Mouse (Mus musculus) G1E (cell line): ENCODE data around the gene Klhl41. TPM values are rescaled to one million over a fixed set of nuclear protein-coding genes. Genes with fewer than 3 reads are reported as not detected.
A peak's percentile ranks its signal among the peaks of the same experiment; 100 is the strongest.

Experiments
- ATAC-seq: 2 replicates; pipeline ENCODE4 v1.8.0; 2016; ENCODE audit warnings: mild to moderate bottlenecking; ENCODE audit not compliant: insufficient number of reproducible peaks, poor library complexity, low FRiP score, severe bottlenecking; ENCODE audit errors: extremely low read depth
- DNase-seq: peaks from one replicate; pipeline ENCODE4 v3.0.0; 2012; ENCODE audit warnings: low spot score
- H3K27me3 ChIP-seq: 2 replicates; pipeline ENCODE4 v1.6.1; 2012; ENCODE audit warnings: mild to moderate bottlenecking, low read length, inconsistent platforms; ENCODE audit not compliant: insufficient read depth
- H3K36me3 ChIP-seq: replicated peaks from 2 replicates; pipeline ENCODE3; 2012; ENCODE audit warnings: mild to moderate bottlenecking, inconsistent platforms
- H3K4me1 ChIP-seq: 2 replicates; pipeline ENCODE4 v1.6.1; 2012; ENCODE audit warnings: low read depth, low read length, inconsistent platforms, mixed read lengths; ENCODE audit not compliant: insufficient read depth
- H3K4me3 ChIP-seq: 2 replicates; pipeline ENCODE4 v1.5.1; 2012; ENCODE audit warnings: low read depth, mild to moderate bottlenecking, inconsistent platforms, low read length, moderate library complexity, mixed read lengths
- H3K9me3 ChIP-seq: replicated peaks from 2 replicates; pipeline ENCODE4 v1.6.1; 2012; ENCODE audit warnings: inconsistent platforms
- CTCF ChIP-seq: IDR thresholded peaks from 2 replicates; pipeline ENCODE4 v1.5.1; 2012; ENCODE audit warnings: low read depth, low read length, inconsistent platforms, mixed read lengths
- GATA1 ChIP-seq: IDR thresholded peaks from 2 replicates; pipeline ENCODE4 v1.6.1; 2012; ENCODE audit warnings: borderline replicate concordance, low read length, inconsistent platforms, mixed read lengths
- GATA2 ChIP-seq: IDR thresholded peaks from 2 replicates; pipeline ENCODE4 v1.6.1; 2012; ENCODE audit warnings: low read depth, low read length, inconsistent platforms, borderline replicate concordance
- POLR2AphosphoS5 ChIP-seq: IDR thresholded peaks from 2 replicates; pipeline ENCODE4 v1.6.1; 2012; ENCODE audit warnings: low read depth, low read length, inconsistent platforms; ENCODE audit not compliant: insufficient replicate concordance
- TAL1 ChIP-seq: conservative IDR thresholded peaks from 2 replicates; pipeline ENCODE4 v1.6.1; 2012; ENCODE audit warnings: low read depth, low read length, inconsistent platforms, mixed read lengths
- polyA plus RNA-seq: library from polyadenylated mRNA; stranded (reverse); fragments of >175 nt; gene quantifications from 2 replicates; pipeline ENCODE4 v1.2.3, GENCODE M21; 2012
- total RNA-seq, 2 experiments: library from RNA; stranded (forward) in 1 of 2; stranded (reverse) in 1 of 2; fragments of 200-1000 nt in 1 of 2; fragments of >200 nt in 1 of 2; fragmentation: Nextera tagmentation in 1 of 2; gene quantifications; 2 replicates each; pipeline ENCODE4 v1.2.3; 2014 to 2017

Gene Klhl41
- total RNA-seq (2014; fragmentation: Nextera tagmentation) (not detected in 2 replicates), total RNA-seq (2017) (not detected in 2 replicates), polyA plus RNA-seq (not detected in 2 replicates)

GRCm38 (mm10) chr2:69669853-69670252, at the start of gene Klhl41:
Gene Klhl41 (plus strand): TSS chr2:69670120.
- H3K36me3 ChIP-seq = no peaks in the 10 kb centered on the region
- H3K4me3 ChIP-seq = no peak within 1 kb of the TSS
- ATAC-seq = no peak
- TF ChIP-seq POLR2AphosphoS5 = no peak
- TF ChIP-seq GATA1 = no peak
- TF ChIP-seq CTCF = no peak
- TF ChIP-seq GATA2 = no peak
- TF ChIP-seq TAL1 = no peak
- no peaks in the 10 kb centered on the region for H3K9me3 ChIP-seq
- peaks cover 7% of the 10 kb centered on the region; the same call in 1 of the 2 replicates for H3K4me1 ChIP-seq
- DNase-seq = no peak
- H3K27me3 ChIP-seq = peaks cover 2% of the 10 kb centered on the region

DNA sequence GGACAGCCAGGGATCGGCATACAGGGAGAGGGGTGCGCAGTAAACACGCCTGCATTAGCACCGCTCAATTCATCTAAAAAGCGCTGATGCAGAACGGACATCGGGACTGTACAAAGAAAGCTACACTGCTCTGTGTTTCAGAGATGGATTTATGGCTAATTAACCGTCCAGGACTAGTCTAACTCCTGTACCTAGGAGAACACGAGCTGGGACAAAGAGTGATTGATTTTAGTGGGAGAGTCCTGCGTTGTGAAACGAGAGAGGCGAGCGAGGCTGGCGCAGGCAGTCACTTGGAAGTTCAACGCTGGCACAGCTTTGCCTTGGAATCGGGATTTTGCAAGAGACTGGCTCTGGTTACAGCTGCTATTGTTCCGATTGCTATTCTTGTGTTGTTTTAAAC, 40.7 kb upstream of the Klhl41 start:
- no peak overlapping the region for H3K4me3 ChIP-seq
- no peak for DNase-seq
- no peak for ATAC-seq
- peaks cover 27% of the 10 kb centered on the region for H3K27me3 ChIP-seq
- TF ChIP-seq GATA1 = no peak
- no peak for TF ChIP-seq POLR2AphosphoS5
- no peaks in the 10 kb centered on the region for H3K9me3 ChIP-seq
- H3K4me1 ChIP-seq = peaks cover 2% of the 10 kb centered on the region; the same call in 1 of the 2 replicates
- H3K36me3 ChIP-seq = no peaks in the 10 kb centered on the region

- Histone ChIP-seq H3K36me3 (no peaks in the 10 kb centered on the region), H3K4me1 (peaks cover 2% of the 10 kb centered on the region; the same call in 1 of the 2 replicates), H3K9me3 (no peaks in the 10 kb centered on the region), H3K27me3 (peaks cover 24% of the 10 kb centered on the region), H3K4me3 (no peak overlapping the region)
- ATAC-seq = no peak
- DNase-seq = no peak
- TF ChIP-seq GATA2 (no peak), GATA1 (no peak)
Measured at GRCm38 (mm10) chr2:69629914-69630313, 40.0 kb upstream of the Klhl41 start.

- Histone ChIP-seq H3K9me3 (no peaks in the 10 kb centered on the region), H3K27me3 (peaks cover 22% of the 10 kb centered on the region), H3K36me3 (no peaks in the 10 kb centered on the region), H3K4me1 (peaks cover 5% of the 10 kb centered on the region), H3K4me3 (no peak overlapping the region)
- ATAC-seq = no peak
- TF ChIP-seq CTCF = no peak
- TF ChIP-seq GATA1 = no peak
- no peak for TF ChIP-seq TAL1
- TF ChIP-seq POLR2AphosphoS5 = no peak
- TF ChIP-seq GATA2 = no peak
- no peak for DNase-seq
Measured at GRCm38 (mm10) chr2:69630792-69631191, 39.1 kb upstream of the Klhl41 start.

GRCm38 (mm10) chr2:69631449-69631848, 38.5 kb upstream of the Klhl41 start:
- ATAC-seq = no peak; the same call in 1 of the 2 replicates
- TF ChIP-seq GATA2 (no peak), CTCF (no peak), POLR2AphosphoS5 (no peak)

GRCm38 (mm10) chr2:69635064-69635701, 34.7 kb upstream of the Klhl41 start:
- peak overlapping the region; percentile 52; the same call in 1 of the 2 replicates for H3K4me3 ChIP-seq
- ATAC-seq (peak; percentile 70), DNase-seq (peak; percentile 29)
- peaks cover 17% of the 10 kb centered on the region for H3K27me3 ChIP-seq
- H3K4me1 ChIP-seq = peaks cover 4% of the 10 kb centered on the region
- H3K36me3 ChIP-seq = no peaks in the 10 kb centered on the region
- peaks cover 8% of the 10 kb centered on the region for H3K9me3 ChIP-seq
- TF ChIP-seq TAL1 (no peak), GATA2 (no peak), POLR2AphosphoS5 (no peak), CTCF (0 out of 2 replicates have a peak, but pooled peaks have one; percentile 22), GATA1 (no peak)

More at GRCm38 (mm10) chr2:69631449-69631848, 38.5 kb upstream of the Klhl41 start:
- no peak for DNase-seq
- peaks cover 2% of the 10 kb centered on the region; the same call in 1 of the 2 replicates for H3K9me3 ChIP-seq
- peaks cover 21% of the 10 kb centered on the region for H3K27me3 ChIP-seq
- no peaks in the 10 kb centered on the region for H3K36me3 ChIP-seq
- no peak overlapping the region for H3K4me3 ChIP-seq
- H3K4me1 ChIP-seq = peaks cover 5% of the 10 kb centered on the region
